ENCODE assay signal across 14 mouse cellular contexts in genomic region chr11:72010940-72011722, GRCm38 (mm10). TPM values are rescaled to one million over a fixed set of nuclear protein-coding genes. Genes with fewer than 3 reads are reported as not detected.
DNase-seq lines count a peak whose midpoint lies in the region; ATAC-seq and TF ChIP-seq lines count a peak whose summit lies in the region.
"Had no signal": no experiment of that assay in that cellular context is flagged by ENCODE, and none has a peak within 500 bp of the region (broad histone marks: within the 10 kb centered on the region; RNA-seq: fewer than 3 reads in every experiment).

No protein-coding gene starts in this region.

- H3K27ac ChIP-seq in intestine, embryonic 15.5 days: no peak overlapping the region
- H3K27ac ChIP-seq in intestine, postnatal 0 days (ENCODE audit: low read depth, low read length): no peak overlapping the region
- peak overlapping the region; percentile 12; the same call in 1 of the 2 replicates for H3K27ac ChIP-seq in embryonic facial prominence, embryonic 14.5 days (replicated peaks; ENCODE audit: low read depth, low read length)
- H3K27ac ChIP-seq in hindbrain, postnatal 0 days: peak overlapping the region; percentile 56; the same call in 1 of the 2 replicates
- H3K27ac ChIP-seq in stomach, embryonic 15.5 days: no peak overlapping the region
- no peak overlapping the region for H3K27ac ChIP-seq in kidney, embryonic 16.5 days (ENCODE audit: low read length)
- H3K27ac ChIP-seq: gastrocnemius, adult 2 months; heart, embryonic 15.5 days; left cerebral cortex, adult 2 months; liver, embryonic 12.5 days had no signal

- WGBS in intestine, embryonic 15.5 days: 35% methylated on average over 9 of the region's 9 CpGs
- WGBS in intestine, postnatal 0 days: 26% methylated on average over 9 of the region's 9 CpGs
- 45% methylated on average over 9 of the region's 9 CpGs for WGBS in embryonic facial prominence, embryonic 14.5 days
- 38% methylated on average over 9 of the region's 9 CpGs for WGBS in hindbrain, postnatal 0 days
- WGBS in stomach, embryonic 15.5 days: 32% methylated on average over 9 of the region's 9 CpGs
- 53% methylated on average over 9 of the region's 9 CpGs for WGBS in kidney, embryonic 16.5 days

- H3K27me3 ChIP-seq in intestine, embryonic 15.5 days (replicated peaks): no peaks in the 10 kb centered on the region
- no peaks in the 10 kb centered on the region for H3K27me3 ChIP-seq in intestine, postnatal 0 days (replicated peaks; ENCODE audit: control insufficient read depth, insufficient read depth, low read length)
- H3K27me3 ChIP-seq in embryonic facial prominence, embryonic 14.5 days (replicated peaks; ENCODE audit: control insufficient read depth, insufficient read depth, low read length): no peaks in the 10 kb centered on the region
- H3K27me3 ChIP-seq in hindbrain, postnatal 0 days (ENCODE audit: insufficient read depth, low read length): no peaks in the 10 kb centered on the region
- H3K27me3 ChIP-seq in stomach, embryonic 15.5 days (replicated peaks): no peaks in the 10 kb centered on the region
- peaks cover 5% of the 10 kb centered on the region; the same call in 1 of the 2 replicates for H3K27me3 ChIP-seq in kidney, embryonic 16.5 days (ENCODE audit: insufficient read depth, low read length)
- H3K27me3 ChIP-seq: heart, embryonic 15.5 days had no signal

- DNase-seq in embryonic facial prominence, embryonic 14.5 days (ENCODE audit: low spot score): no peak
- peak; percentile 27 for DNase-seq in hindbrain, postnatal 0 days (ENCODE audit: low spot score)
- DNase-seq in adrenal gland, adult 2 months: no peak
- DNase-seq in lung, postnatal 4 days: no peak
- DNase-seq: kidney, postnatal 10 days; thymus, postnatal 4 days had no signal

- no peak for TF ChIP-seq CTCF in intestine, postnatal 0 days (IDR thresholded peaks at IDR 0.05; ENCODE audit: low read depth)
- no peak for TF ChIP-seq CTCF in hindbrain, postnatal 0 days (IDR thresholded peaks at IDR 0.05; ENCODE audit: low read depth)

- H3K9ac ChIP-seq in intestine, embryonic 15.5 days: no peak overlapping the region
- no peak overlapping the region for H3K9ac ChIP-seq in intestine, postnatal 0 days (ENCODE audit: low read depth, low read length)
- H3K9ac ChIP-seq in embryonic facial prominence, embryonic 14.5 days (ENCODE audit: low read depth, low read length): no peak overlapping the region
- H3K9ac ChIP-seq in hindbrain, postnatal 0 days (replicated peaks; ENCODE audit: low read length): no peak overlapping the region
- H3K9ac ChIP-seq in stomach, embryonic 15.5 days: no peak overlapping the region
- no peak overlapping the region for H3K9ac ChIP-seq in kidney, embryonic 16.5 days (replicated peaks; ENCODE audit: low read length)
- H3K9ac ChIP-seq: heart, embryonic 15.5 days; liver, embryonic 12.5 days had no signal

- no peaks in the 10 kb centered on the region for H3K9me3 ChIP-seq in intestine, embryonic 15.5 days
- H3K9me3 ChIP-seq in intestine, postnatal 0 days (ENCODE audit: control insufficient read depth): no peaks in the 10 kb centered on the region
- H3K9me3 ChIP-seq in embryonic facial prominence, embryonic 14.5 days (ENCODE audit: control insufficient read depth, low read length): no peaks in the 10 kb centered on the region
- H3K9me3 ChIP-seq in hindbrain, postnatal 0 days (ENCODE audit: low read length): no peaks in the 10 kb centered on the region
- no peaks in the 10 kb centered on the region for H3K9me3 ChIP-seq in stomach, embryonic 15.5 days
- no peaks in the 10 kb centered on the region for H3K9me3 ChIP-seq in kidney, embryonic 16.5 days (ENCODE audit: low read length)
- H3K9me3 ChIP-seq: heart, embryonic 15.5 days; liver, embryonic 12.5 days had no signal

- no peak overlapping the region for H3K4me2 ChIP-seq in intestine, embryonic 15.5 days (replicated peaks)
- no peak overlapping the region for H3K4me2 ChIP-seq in intestine, postnatal 0 days (replicated peaks; ENCODE audit: low read depth)
- no peak overlapping the region; the same call in 1 of the 2 replicates for H3K4me2 ChIP-seq in embryonic facial prominence, embryonic 14.5 days (ENCODE audit: low read depth, low read length)
- H3K4me2 ChIP-seq in hindbrain, postnatal 0 days (ENCODE audit: low read depth, low read length): no peak overlapping the region
- peak overlapping the region; percentile 19 for H3K4me2 ChIP-seq in stomach, embryonic 15.5 days
- H3K4me2 ChIP-seq in kidney, embryonic 16.5 days (replicated peaks; ENCODE audit: low read depth, low read length): no peak overlapping the region
- H3K4me2 ChIP-seq: heart, embryonic 15.5 days; liver, embryonic 12.5 days had no signal

- no peak overlapping the region for H3K4me3 ChIP-seq in intestine, embryonic 15.5 days (replicated peaks)
- H3K4me3 ChIP-seq in intestine, postnatal 0 days (ENCODE audit: low read depth, low read length): no peak overlapping the region
- H3K4me3 ChIP-seq in embryonic facial prominence, embryonic 14.5 days (ENCODE audit: low read depth, low read length): no peak overlapping the region
- no peak overlapping the region for H3K4me3 ChIP-seq in hindbrain, postnatal 0 days (ENCODE audit: low read length)
- no peak overlapping the region for H3K4me3 ChIP-seq in stomach, embryonic 15.5 days (replicated peaks)
- H3K4me3 ChIP-seq in kidney, embryonic 16.5 days (ENCODE audit: low read length): no peak overlapping the region
- H3K4me3 ChIP-seq: gastrocnemius, adult 2 months; heart, embryonic 15.5 days; left cerebral cortex, adult 2 months; liver, embryonic 12.5 days had no signal

- H3K36me3 ChIP-seq in intestine, embryonic 15.5 days: no peaks in the 10 kb centered on the region
- no peaks in the 10 kb centered on the region for H3K36me3 ChIP-seq in intestine, postnatal 0 days (ENCODE audit: control insufficient read depth, insufficient read depth)
- no peaks in the 10 kb centered on the region for H3K36me3 ChIP-seq in embryonic facial prominence, embryonic 14.5 days (ENCODE audit: control insufficient read depth, insufficient read depth, low read length)
- no peaks in the 10 kb centered on the region for H3K36me3 ChIP-seq in hindbrain, postnatal 0 days (ENCODE audit: insufficient read depth, low read length)
- no peaks in the 10 kb centered on the region for H3K36me3 ChIP-seq in stomach, embryonic 15.5 days
- no peaks in the 10 kb centered on the region for H3K36me3 ChIP-seq in kidney, embryonic 16.5 days (ENCODE audit: insufficient read depth, low read length)
- H3K36me3 ChIP-seq: heart, embryonic 15.5 days; liver, embryonic 12.5 days had no signal

- H3K4me1 ChIP-seq in intestine, embryonic 15.5 days (replicated peaks): 0 out of 2 replicates have a peak, but pooled peaks cover 7% of the 10 kb centered on the region
- H3K4me1 ChIP-seq in intestine, postnatal 0 days (replicated peaks; ENCODE audit: control insufficient read depth, insufficient read depth, low read length): no peaks in the 10 kb centered on the region
- peaks cover 14% of the 10 kb centered on the region; the same call in 1 of the 2 replicates for H3K4me1 ChIP-seq in embryonic facial prominence, embryonic 14.5 days (ENCODE audit: control insufficient read depth, insufficient read depth, low read length)
- peaks cover 24% of the 10 kb centered on the region; the same call in 1 of the 2 replicates for H3K4me1 ChIP-seq in hindbrain, postnatal 0 days (ENCODE audit: insufficient read depth, low read length)
- peaks cover 13% of the 10 kb centered on the region; the same call in 1 of the 2 replicates for H3K4me1 ChIP-seq in stomach, embryonic 15.5 days
- no peaks in the 10 kb centered on the region for H3K4me1 ChIP-seq in kidney, embryonic 16.5 days (ENCODE audit: insufficient read depth, low read length)

- ATAC-seq in intestine, embryonic 15.5 days: 0 out of 2 replicates have a peak, but pooled peaks have one; percentile 53
- no peak for ATAC-seq in intestine, postnatal 0 days
- no peak; the same call in 1 of the 2 replicates for ATAC-seq in embryonic facial prominence, embryonic 14.5 days (ENCODE audit: low read depth)
- no peak for ATAC-seq in hindbrain, postnatal 0 days
- peak; percentile 24; the same call in 1 of the 2 replicates for ATAC-seq in stomach, embryonic 15.5 days (ENCODE audit: insufficient read depth, low FRiP score, low read depth)
- no peak for ATAC-seq in kidney, embryonic 16.5 days (ENCODE audit: low FRiP score, low TSS enrichment)
- ATAC-seq: liver, embryonic 12.5 days had no signal

RNA-seq across cellular contexts. Expression of gene Aipl1, which starts 26.2 kb away (rescaled TPM):
- 0.19 and 0.34 TPM in 2 replicates for polyA plus RNA-seq in intestine, embryonic 15.5 days (2015; fragmentation: Nextera tagmentation; extraction: Ambion mirVana)
- polyA plus RNA-seq in intestine, postnatal 0 days (2015; fragmentation: Nextera tagmentation; extraction: Ambion mirVana): 0.10 and 0.17 TPM in 2 replicates
- 0.11 and 0.42 TPM in 2 replicates for polyA plus RNA-seq in embryonic facial prominence, embryonic 14.5 days (2014; fragmentation: Nextera tagmentation; extraction: Ambion mirVana)
- total RNA-seq in hindbrain, postnatal 0 days (2014; rRNA removed): 0.07 TPM in 1 of 2 replicates, not detected in the other
- polyA plus RNA-seq in hindbrain, postnatal 0 days (2015; fragmentation: Nextera tagmentation; extraction: Ambion mirVana): 0.34 and 0.42 TPM in 2 replicates
- 0.27 and 0.34 TPM in 2 replicates for polyA plus RNA-seq in stomach, embryonic 15.5 days (2015; fragmentation: Nextera tagmentation; extraction: Ambion mirVana)
- not detected for total RNA-seq in adrenal gland, adult 2 months (2021)
- 0.06 and 0.07 TPM in 2 replicates for polyA plus RNA-seq in adrenal gland, adult 2 months (2012; rRNA removed)
- polyA plus RNA-seq in kidney, embryonic 16.5 days (2015; fragmentation: Nextera tagmentation; extraction: Ambion mirVana): 0.30 and 0.39 TPM in 2 replicates
- total RNA-seq: gastrocnemius, adult 2 months; left cerebral cortex, adult 2 months had no signal

RNA-seq across cellular contexts. Expression of gene Pimreg, which starts 30.7 kb away (rescaled TPM):
- polyA plus RNA-seq in intestine, embryonic 15.5 days (2015; fragmentation: Nextera tagmentation; extraction: Ambion mirVana): 75.4 and 81.8 TPM in 2 replicates
- polyA plus RNA-seq in intestine, postnatal 0 days (2015; fragmentation: Nextera tagmentation; extraction: Ambion mirVana): 14.0 and 17.4 TPM in 2 replicates
- polyA plus RNA-seq in embryonic facial prominence, embryonic 14.5 days (2014; fragmentation: Nextera tagmentation; extraction: Ambion mirVana): 77.9 and 92.6 TPM in 2 replicates
- total RNA-seq in hindbrain, postnatal 0 days (2014; rRNA removed): 18.7 and 22.8 TPM in 2 replicates
- 23.9 and 27.8 TPM in 2 replicates for polyA plus RNA-seq in hindbrain, postnatal 0 days (2015; fragmentation: Nextera tagmentation; extraction: Ambion mirVana)
- 77.8 and 87.4 TPM in 2 replicates for polyA plus RNA-seq in stomach, embryonic 15.5 days (2015; fragmentation: Nextera tagmentation; extraction: Ambion mirVana)
- total RNA-seq in adrenal gland, adult 2 months (2021): 1 to 10 TPM; 1.7 to 2.8 TPM
- polyA plus RNA-seq in adrenal gland, adult 2 months (2012; rRNA removed): 2.7 and 3.0 TPM in 2 replicates
- 131 and 137 TPM in 2 replicates for polyA plus RNA-seq in kidney, embryonic 16.5 days (2015; fragmentation: Nextera tagmentation; extraction: Ambion mirVana)
- total RNA-seq: gastrocnemius, adult 2 months had no signal

Comparison
In these comparisons a context has a peak if more than half of its experiments do, and no peak if none do; other contexts are left out.
1. ATAC-seq: peak in intestine, embryonic 15.5 days (single experiment) and stomach, embryonic 15.5 days (single experiment); none in intestine, postnatal 0 days (single experiment), embryonic facial prominence, embryonic 14.5 days (single experiment), hindbrain, postnatal 0 days (single experiment) and kidney, embryonic 16.5 days (single experiment).
2. H3K27ac ChIP-seq: peak in embryonic facial prominence, embryonic 14.5 days (single experiment) and hindbrain, postnatal 0 days (single experiment); none in intestine, embryonic 15.5 days (single experiment), intestine, postnatal 0 days (single experiment), stomach, embryonic 15.5 days (single experiment) and kidney, embryonic 16.5 days (single experiment).